Mouse (Mus musculus) lung, adult 2 months (tissue): ENCODE measurements around the gene Aoc1.

Experiments
- CTCF ChIP-seq: fragments of 200-500 bp; IDR thresholded peaks from 2 replicates; pipeline ENCODE4 v1.5.1; 2011; ENCODE audit warnings: mild to moderate bottlenecking, low read length, control low read depth; ENCODE audit not compliant: insufficient read depth
- POLR2A ChIP-seq: fragments of 200-500 bp; IDR thresholded peaks from 2 replicates; pipeline ENCODE4 v1.6.1; 2011; ENCODE audit warnings: low read depth, mild to moderate bottlenecking, control low read depth, low read length, borderline replicate concordance; ENCODE audit errors: extremely low read depth

DNA sequence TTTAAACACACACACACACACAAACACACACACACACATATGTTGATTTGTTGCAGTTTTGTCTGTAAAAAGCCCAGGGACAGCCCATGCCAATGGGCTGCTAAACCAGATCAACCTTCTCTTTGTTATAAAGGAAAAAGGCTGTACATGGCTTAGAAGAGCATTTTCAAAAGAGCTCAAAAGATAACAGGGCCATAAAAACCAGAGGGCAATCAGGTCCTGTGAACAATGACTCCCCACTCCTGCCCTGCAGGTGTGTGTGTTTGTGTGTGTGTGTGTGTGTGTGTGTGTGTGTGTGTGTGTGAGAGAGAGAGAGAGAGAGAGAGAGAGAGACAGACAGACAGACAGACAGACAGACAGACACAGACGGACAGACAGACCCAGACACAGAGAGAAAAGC, 36.5 kb downstream of the Aoc1 start:
- TF ChIP-seq POLR2A (no peak), CTCF (no peak)
